Mouse (Mus musculus): ENCODE measurements at regions not wholly inside any gene's neighbourhood (a gene's known extent, or its start where the extent isn't known, plus 50 kb on each side); places are given as distances from the start of the nearest gene placed in this dataset.

DNA sequence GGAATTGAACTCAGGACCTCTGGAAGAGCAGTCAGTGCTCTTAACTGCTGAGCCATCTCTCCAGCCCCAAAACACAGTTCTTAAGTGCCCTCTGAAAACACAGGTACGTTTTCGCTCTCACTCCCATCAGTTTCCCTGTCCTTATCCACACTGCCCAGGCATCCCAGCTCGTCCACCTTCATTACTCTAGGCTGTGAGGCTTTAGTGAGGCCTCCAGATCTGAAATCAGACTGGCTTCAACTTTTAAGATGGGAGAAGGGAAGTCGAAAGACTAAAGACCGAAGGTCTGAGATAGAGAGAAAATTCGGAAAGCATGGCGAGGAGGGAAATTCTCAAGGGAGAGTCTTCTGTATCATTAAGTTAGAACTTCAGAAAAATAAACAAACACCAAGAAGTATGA, 54.8 kb upstream of the Tet2 start:
- no peak for DNase-seq (ENCODE audit: low spot score)

DNA sequence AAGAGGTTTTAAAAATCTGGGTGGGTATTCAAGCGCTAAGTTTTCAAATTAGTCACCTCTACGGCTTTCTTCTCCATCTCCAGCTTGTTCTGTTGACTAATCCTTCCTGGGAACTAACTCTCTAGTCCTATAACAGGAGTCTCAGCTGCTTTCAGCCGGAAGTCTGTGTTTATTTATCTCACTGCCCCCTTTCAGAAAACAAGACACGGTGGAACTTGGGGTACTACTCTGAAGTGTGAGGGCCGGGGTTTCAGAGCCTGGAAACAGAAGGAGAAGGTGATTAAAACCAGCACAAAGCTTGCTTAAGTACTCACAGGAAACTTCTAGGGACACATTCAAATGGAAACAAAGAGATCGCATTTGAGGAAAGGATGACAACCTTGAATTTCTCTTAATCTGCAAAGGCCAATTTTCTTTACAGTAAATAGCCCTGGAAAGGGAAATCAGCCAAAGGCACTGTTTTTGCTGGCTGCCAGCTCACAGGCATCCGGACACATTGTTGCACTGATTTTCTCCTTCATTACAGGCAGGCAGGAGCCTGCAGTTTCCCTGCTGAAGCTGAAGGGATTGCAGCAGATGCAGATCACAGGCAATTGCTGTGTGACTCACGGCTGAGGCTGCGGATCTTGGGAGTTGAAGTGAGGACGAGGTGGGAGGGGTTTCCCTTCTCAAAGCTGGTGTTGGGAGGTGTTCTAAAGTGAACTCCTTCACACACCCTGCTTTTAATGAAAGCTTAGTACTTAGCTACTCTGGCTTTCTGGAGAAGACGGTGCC, 55.7 kb upstream of the Tet2 start:
- DNase-seq (ENCODE audit: low spot score) = peak; percentile 40

DNA sequence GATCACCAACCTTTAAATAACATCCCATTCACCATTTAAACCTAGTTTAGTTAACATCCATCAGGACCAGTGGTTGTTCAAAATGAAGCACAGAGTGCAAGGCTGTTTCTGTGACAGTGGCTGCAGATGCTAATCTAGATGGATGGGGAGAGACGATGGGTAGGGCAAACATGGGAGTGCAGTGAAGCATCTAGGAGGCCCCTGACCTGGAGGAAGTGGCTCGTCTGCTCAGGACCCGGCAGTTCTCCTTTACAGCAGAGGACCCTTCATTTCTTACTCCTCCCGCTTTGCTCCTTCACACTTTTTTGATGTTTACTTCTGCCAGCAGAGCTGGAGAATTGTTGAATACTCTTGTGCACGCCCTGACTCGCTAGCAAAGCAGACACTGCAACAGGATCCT, 60.5 kb upstream of the Tet2 start:
- no peak for DNase-seq (ENCODE audit: low spot score)

DNA sequence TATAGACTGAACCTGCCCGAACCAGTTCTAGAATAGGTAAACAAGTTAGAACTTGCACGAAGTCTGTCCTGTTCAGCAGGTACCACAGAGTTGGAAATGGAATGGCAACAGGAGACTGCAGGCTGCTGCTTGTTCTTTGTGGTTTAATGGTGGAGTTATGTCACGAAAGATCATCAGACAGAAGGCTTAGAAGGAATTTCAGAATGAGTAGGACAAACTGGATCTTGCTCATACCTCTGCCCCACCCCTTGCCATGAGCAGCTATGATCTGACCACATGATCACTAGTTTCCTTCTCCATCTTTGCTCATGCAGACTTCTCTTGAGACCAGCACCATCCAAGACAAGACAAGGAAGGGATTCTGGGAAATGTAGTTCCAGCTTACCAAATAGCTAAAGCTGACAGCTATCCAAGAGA, 63.9 kb upstream of the Tet2 start:
- DNase-seq (ENCODE audit: low spot score) = no peak

DNA sequence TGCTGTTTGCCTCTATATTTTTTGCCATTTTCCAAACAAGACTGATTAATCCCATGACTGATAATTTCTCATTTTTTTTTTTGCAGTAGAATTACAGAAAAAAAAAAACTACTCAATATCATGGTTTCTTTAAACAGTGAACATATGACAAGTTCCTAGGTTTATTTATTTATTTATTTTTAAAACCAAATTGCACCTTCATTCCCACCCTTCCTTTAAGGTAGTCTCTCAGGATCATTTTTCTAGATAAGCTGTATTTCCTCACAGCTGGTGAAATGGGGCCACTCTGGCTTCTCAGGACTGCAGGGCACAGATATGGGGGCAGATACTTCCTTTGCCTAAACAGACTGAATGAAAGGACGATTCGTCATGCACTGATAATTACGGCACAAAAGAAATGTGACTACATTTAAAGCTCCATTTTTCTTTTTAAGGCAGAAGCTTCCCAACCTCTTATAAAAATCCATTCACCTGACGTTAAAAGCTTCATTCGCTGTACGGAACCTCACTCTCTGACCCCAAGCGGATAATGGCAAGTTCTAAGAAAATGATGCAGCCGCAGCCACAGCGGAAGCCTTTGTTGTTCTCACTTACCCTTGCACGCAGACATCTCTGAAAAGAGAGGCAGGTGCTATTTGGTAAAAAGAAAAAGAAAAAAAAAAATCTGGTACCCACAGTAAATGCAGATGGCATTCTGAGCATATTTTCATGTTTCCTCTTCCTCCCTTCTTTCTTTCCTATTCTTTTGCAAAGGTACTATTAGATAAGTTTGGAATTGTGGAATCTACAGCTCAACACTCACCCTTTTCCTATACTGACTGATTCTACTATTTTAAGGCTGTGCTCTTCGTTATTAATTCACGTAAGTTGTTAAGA, 69.1 kb upstream of the Tet2 start:
- DNase-seq (ENCODE audit: low spot score) = no peak

DNA sequence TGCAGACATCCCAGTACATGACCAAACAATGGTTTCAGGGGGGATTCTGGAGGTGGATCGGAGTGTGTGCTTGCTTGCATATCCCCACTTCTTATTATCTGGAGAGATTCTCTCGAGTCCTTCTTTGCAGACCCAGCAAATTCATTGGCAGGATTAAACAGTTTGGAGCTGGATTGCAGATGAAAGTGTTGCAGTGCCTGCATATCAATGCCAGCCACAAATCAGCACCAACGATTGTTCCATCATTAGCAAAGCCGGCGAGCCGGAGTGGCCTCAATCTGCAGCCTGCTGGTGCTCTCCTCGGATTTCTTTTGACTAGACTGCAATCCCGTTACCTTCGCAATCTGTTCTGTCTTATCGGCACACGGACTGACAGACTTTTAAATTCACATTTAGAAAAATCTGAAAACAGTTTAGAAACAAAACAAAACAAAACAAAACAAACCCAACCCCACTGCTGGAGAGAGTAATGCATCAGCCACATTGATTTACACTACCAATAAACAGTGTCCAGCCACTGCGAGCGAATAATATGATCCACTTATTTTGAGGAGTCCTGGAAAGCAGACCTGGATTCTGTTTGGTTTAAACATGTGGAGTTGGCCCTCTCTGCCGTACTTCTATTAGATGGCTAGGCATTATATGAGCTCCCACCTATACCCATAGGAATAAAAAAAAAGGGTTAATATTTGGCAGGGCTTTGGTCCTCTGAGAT, 69.9 kb upstream of the Tet2 start:
- DNase-seq (ENCODE audit: low spot score) = no peak

DNA sequence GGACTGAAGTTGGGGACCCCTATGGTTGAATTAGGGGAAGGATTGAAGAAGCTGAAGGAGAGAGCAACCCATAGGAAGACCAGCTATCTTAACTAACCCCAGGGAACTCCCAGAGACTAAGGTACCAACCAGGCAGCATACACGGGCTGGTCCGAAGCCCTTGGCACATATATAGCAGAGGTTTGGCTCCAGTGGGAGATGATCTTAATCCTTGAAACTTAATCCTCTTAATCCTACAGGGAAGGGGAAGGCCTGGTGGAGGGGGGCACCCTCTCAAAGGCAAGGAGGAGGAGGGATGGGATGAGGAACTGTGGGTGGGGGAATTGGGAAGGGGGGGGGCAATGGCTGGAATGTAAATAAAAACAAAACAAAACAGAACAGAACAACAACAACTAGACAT, 72.1 kb upstream of the Tet2 start:
- no peak for DNase-seq (ENCODE audit: low spot score)

DNA sequence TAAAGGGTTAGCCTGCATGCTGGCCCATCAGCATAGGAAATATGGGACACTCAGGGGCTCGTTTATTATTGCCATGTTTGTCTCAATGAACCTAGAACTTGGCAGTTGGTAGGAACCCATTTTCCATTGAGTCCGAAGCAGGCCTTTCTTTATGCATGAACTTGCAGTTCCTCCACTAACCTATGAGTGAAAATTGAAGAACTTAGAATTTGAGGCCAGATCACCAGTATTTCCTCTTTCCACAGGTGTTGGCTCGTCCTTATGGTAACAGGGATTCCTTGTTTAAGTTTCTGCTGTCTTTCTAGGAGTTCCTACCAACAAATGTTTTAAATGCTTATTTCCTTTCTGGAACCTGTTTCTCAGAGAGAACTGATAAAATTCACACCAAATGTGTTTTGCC, 73.6 kb upstream of the Tet2 start:
- DNase-seq (ENCODE audit: low spot score) = no peak

DNA sequence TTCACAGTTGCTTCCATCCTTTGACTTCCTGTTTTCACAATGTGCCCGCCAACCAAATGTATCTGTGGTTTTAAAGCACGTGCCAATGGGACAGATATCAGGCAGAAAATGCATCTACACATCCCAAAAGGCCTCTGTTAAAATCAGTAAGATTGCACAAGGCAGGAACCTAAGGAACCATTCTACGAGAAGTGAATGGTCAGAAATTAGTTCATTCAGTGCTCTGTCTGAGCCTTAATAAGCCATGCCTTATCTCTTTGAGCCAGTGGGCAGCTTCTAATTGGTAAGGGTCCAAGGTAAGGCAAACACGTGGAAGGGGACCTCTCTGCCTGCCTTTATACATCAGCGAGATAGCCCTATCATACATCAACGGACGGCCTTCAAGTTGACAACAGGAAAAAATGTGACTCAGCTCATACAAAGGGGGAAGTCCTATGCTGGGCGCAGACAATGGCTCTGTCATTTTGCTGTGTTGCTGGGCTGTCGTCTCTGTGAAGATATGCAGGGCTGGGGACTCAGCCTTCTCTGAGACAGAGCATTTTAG, 78.3 kb upstream of the Tet2 start:
- DNase-seq (ENCODE audit: low spot score) = no peak

DNA sequence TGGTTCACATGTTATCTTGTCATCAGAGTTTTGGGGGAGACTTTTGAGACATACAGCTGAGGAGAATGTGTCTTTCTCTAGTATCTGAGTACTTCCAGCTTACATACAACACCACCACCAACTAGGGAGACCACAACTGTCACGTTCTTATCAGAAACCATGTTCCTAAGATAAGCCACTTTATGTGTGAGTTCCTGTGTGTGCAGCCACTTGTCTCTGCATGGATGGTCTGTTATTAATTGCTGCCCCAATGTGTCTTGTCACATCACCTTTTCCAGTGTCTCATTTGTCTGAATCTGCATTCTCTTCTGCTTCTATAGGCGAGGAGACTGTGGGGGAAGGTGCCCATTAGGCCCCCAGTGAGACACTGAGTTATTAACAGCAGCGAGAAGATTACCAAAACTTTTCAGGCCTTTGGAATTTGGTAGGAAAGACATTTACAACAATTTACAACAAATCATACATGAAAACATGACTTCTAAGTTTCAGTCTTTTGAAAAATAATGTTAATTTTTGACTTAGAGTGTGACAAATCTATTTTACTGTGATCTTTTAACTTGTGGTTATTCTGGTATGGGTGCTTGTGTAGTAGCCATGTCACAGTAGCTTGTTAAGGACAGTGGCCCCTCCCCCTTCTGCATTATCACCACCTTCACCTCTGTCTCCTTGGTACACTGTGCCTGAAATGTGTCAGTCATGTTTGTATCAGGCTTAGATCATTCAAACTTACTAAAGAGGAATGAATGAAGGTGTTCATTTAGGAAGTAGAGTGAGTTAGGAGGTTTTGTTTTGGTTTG, 79.3 kb upstream of the Tet2 start:
- DNase-seq (ENCODE audit: low spot score) = no peak

DNA sequence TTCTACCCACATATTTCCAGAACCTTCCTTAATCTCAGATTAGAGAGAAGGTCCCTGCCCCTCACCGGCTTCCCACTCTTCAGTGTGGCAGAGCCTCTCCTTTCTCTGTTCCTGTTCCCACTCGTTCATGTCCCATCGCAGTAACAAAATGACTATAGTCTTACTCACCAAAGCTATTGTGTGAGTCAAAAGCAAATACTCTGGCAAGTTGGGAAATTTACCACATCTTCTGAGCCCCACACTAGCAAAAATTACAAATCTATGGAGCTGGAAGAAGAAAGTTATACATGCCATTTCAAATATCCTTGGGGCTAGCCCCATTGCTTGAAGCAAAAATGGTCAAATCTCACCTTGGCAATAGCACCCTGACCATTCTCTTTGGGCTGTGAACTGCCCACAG, 80.1 kb upstream of the Tet2 start:
- no peak for DNase-seq (ENCODE audit: low spot score)

DNA sequence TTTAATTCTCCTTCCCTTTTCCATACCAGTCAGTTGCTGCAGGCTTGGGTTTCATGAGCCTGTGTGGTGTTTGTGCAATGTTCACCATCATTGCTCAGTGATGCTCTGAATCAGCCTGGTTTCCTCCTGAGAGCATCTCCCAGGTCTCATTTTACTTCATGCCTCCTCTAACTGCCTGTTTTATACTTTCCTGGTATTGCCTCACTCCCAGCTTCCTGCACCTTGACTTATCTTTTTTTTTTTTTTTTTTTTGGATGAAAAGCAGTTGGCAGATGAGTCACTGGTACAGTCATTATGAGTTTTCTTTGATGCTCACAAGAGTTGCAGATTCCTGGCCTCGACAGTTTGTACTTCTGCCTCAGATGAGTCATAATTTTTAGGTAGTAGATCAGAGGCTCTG, 81.5 kb upstream of the Tet2 start:
- DNase-seq (ENCODE audit: low spot score) = no peak

DNA sequence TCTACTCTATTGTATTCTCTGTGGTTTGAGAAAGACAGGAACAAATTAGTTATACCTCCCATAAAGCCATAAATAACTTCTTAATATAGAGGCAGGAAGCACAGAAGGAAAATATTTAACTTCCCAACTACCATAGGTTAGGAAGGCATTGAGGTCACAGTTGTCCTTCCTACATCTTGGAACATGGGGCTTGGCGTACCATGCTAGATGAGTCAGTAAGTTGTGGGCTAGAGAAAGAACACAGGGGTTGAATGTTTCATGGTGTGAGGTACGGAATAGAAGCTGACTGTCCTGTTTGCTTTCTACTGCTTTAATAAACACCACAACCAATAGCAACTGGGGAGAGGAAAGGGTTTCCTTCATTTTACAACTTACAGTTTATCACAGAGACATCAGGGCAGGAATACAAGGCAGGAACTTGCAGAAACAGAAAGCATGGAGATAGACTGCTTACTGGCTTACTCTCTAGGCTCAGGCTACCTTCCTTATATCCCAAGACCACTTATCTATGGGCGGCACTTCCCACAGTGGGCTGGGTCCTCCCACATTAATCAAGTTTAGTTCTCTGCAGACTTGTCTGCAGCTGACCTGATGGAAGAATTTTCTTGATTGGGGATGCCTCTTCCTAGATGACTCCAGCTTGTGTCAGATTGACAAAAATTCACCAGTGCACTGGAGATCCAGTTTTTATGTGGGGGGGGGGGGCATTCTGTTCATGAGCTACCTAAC, 82.3 kb upstream of the Tet2 start:
- DNase-seq (ENCODE audit: low spot score) = no peak

DNA sequence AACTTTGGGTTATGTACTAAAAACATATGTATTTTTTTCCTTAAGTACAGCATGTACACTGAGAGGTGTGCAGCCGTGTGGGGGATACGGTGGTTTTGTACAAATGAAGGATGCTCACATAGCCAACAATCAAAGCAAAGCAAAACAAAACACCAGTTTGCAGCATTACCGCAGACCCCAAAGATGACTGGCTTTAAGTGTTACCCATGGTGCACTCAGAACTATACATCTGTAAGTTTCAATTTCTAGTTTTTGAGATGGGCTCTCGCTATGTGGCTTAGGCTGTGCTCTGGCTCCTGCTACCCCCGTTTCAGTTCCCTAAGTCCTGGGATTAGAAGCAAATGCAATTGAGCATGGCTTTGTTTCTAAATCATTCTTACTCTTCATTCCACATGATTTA, 89.4 kb upstream of the Tet2 start:
- no peak for DNase-seq (ENCODE audit: low spot score)

DNA sequence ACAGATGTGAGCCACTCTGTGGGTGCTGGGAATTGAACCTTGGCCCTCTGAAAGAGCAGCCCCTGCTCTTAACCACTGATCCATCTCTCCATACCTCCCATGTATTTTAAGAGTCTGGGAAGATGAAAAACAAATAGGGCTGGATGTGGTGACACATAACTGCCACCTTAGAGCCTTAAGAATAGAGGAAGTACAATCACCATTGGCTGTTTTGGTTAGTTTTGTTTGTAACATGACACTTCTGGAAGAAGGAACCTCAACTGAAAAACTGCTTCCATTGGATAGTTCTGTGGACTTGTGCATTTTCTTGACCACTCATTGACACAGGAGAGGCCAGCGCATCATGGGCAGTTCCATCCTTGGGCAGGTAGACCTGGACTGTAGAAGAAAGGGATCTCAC, 100.7 kb upstream of the Tet2 start:
- no peak for DNase-seq (ENCODE audit: low spot score)

DNA sequence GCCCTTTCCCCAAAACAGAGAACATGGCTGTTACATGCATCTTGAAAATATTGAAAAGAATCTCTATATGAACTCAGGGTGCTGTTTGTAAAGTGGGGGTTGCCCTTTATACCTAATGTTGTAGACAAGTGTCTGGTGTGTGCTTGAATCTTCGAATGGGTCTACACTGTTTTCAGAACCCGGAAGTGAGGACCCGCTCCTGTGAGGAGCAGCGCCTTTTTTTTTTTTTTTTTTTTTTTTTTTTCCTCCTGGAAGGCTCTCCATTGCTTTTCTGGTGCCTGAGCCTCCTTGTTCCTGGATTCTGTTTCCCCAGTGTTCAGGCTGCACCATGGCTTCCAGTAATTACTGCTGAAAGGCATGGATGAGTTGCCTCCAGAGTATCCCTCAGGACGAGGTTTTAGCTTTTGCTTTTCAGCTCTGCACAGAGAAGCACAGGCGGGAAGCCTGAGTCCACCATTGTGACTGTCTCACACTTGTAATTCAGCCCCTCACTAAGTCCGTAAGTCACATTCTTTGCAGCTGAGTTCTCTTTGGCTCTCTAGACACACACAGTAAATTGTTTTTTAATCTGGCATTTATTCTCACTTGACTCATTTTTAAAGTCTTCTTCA, 101.6 kb upstream of the Tet2 start:
- DNase-seq (ENCODE audit: low spot score) = no peak

DNA sequence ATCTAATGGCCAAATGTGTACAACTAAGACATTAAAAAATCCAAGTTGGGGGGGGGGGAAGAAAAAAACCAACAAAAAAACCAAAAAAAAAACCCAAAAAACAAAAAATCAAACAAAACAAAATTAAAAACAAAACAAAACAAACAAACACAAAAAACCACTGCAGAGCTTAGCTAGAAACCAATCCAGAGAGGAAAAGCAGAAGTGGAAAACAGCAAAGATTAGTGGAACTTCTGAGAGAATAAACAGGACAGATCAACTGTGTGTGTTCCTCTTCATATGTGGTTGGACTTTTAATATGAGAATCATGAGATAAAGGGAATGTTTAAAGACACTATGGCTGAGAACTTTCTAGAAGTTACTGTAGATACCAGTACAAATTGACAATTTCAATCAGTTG, 105.1 kb upstream of the Tet2 start:
- no peak for DNase-seq (ENCODE audit: low spot score)

DNA sequence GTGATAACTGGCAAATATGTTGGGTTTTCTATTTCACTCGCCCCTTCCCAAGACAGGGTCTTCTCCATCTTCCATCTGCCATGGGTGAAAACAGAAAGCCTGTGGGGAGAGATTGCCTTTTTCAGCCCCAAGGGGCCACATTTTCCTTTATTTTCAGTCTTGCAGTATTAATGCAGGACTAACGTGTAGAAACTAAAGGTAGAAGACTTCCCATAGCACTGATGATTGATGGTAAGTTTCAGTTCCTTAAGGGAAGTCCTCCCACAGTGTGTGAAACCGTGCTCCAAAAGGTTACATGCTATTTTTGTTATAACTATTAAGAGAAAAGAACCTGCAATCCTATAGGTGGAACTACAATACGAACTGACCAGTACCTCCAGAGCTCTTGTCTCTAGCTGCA, 107.1 kb upstream of the Tet2 start:
- no peak for DNase-seq (ENCODE audit: low spot score)

DNA sequence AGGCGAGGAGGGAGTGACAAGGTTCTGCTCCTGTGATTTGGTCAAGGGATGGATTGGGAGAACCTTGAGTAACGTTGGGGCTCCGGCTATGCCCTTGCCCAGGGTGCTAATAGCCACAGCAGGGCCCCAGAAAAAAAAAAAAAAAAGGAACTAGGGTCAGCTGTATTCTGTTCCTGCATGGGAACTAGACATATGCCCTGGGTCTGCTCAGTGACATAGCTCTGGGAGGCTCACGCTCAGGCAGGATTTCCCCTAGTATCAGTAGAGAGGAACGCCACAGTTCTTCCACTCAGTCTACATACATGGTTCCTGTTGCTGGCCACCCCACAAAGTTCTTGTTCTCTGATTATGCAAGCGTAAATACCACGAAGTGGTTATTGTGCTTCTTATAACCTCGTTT, 114.8 kb upstream of the Tet2 start:
- DNase-seq (ENCODE audit: low spot score) = no peak

DNA sequence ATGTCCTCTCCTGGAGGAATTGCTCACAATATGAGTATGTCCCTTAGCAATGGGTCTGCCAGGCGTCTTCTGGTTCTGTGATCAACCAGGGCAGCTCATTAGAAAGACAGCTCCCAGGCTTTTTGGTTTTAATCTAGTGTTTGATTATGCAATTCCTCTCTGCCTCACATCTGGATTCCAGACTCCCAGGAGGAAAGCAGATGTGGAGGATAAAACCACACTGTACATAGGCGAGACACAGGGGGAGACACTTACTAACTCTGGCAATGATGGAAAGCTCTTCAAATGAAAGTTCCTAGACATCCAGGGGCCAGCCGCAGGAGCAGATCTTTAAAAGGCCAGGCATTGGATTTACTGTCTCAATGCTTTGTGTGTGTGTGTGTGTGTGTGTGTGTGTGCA, 116.4 kb upstream of the Tet2 start:
- no peak for DNase-seq (ENCODE audit: low spot score)

DNA sequence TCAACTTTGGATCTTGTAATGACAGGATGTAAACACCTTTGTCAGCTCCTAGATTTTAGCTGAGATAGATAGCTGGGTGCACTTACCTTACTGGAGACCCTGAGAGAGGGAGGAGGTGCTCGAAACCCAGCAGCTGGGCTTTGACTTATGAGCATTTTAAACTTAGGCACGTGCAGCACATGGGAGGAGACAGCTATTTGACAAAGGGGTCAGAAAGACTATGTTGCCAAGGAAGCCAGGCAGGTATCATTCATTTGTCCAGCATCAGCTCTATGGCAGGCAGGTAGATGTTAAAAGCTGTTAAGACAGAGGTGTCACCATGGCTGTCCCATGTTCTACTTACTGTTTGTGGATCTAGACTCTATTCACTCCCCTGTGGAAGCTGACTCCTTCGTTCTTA, 120.0 kb upstream of the Tet2 start:
- DNase-seq (ENCODE audit: low spot score) = no peak
